Mouse (Mus musculus) G1E-ER4 (cell line): ENCODE data around the gene Tnfsf12. TPM values are rescaled to one million over a fixed set of nuclear protein-coding genes. Genes with fewer than 3 reads are reported as not detected.

ENCODE experiments used
- GATA1 ChIP-seq: IDR thresholded peaks from one replicate; pipeline ENCODE4 v1.8.0; 2012; ENCODE audit warnings: low read length, inconsistent platforms
- polyA plus RNA-seq: library from polyadenylated mRNA; stranded (reverse); fragments of >175 nt; gene quantifications from 2 replicates; pipeline ENCODE4 v1.2.3, GENCODE M21; 2012

Gene Tnfsf12
- polyA plus RNA-seq, 1 experiment: not detected

DNA sequence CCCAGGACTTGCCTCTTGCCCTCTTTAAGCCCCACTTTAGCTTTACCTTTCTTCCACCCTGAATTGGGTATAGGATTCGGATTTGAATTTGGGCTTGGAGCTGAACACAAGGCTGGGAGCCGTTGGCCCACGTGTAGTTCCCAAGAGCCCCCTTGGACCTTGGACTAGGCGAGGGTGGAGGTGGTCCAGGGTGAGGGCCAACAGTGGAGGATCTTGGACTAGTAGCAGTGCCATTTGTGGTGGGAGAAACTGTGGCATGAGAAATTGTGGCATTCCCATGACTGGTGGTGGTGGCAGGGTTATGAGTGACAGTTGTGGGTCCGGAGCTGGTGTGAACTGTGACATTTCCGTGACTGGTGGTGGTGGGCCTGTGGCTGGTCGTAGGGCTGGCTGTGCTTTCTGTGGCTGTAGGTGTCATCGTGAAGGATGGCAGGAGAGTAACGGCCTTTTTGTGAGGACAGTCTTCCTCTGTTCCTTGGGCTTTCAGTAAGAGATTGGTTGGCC lies 30.1 kb downstream of the Tnfsf12 start:
- no peak for TF ChIP-seq GATA1

DNA sequence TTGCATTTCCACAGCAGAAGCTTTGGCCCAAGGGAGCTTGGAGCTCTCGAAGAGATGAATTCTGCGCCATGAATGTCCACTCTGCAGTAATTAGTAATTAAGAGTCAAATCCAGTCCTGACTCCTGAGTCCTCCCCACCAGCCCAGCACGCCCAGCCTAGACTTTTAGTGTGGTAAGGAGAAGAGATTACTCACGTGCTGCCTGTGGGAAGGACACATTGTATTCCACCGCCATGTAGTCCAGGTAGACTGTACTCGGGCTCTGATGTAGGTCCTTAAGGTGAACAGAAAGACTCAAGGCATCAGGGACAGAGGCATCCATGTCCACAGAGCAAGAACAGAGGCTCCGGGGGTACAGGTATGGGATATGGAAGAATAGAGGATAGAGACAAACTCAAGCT lies 30.8 kb downstream of the Tnfsf12 start:
- TF ChIP-seq GATA1: no peak

DNA sequence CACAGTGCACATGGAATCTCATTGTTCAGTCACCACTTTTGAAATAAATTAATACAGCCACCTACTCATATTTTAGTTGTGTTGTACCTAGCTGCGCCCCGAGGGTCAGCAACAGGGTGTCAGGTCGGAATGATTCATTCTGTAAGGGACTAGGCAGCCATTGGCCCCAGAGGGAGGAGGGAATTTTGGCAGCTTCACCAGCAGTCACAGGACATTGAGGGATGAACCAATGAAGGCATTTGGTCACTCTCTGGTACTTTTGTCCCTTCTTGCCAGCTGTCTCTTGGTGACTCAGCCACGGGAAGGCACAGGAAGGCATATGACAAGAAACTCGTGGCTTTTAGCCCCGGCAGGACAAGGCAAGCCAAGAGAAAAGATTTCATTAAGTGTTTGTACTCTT lies 31.9 kb downstream of the Tnfsf12 start:
- no peak for TF ChIP-seq GATA1

DNA sequence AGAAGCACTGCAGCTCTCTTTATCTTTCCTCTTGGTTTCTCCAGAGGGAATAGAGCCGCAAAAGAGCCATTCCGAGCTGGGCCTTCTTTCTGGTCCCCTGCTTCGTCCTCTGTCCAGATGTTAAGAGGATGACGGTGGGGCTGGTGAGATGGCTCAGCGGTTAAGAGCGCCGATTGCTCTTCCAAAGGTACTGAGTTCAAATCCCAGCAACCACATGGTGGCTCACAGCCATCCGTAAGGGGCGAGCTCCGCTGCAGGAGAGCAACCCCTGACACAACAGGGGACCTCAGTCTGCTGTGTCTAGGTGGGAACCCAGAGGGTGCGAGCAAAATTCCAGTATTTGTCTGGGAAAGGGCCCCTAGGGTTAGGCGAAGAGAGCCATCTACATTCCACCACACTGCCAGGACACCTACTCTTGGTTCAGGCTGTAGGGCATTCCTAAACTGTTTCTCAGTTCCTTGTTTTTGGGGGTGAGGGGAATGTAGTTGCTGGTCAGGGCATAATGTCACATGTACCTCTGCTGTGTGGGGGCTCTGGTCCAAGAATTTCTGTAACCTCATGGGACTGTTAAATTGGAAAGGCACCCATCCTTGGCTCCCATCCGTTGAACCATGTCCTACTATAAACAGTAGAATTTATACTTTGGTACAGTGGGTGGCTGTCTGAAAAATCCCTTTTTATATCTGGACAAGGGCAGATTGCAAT lies 32.5 kb downstream of the Tnfsf12 start:
- no peak for TF ChIP-seq GATA1

DNA sequence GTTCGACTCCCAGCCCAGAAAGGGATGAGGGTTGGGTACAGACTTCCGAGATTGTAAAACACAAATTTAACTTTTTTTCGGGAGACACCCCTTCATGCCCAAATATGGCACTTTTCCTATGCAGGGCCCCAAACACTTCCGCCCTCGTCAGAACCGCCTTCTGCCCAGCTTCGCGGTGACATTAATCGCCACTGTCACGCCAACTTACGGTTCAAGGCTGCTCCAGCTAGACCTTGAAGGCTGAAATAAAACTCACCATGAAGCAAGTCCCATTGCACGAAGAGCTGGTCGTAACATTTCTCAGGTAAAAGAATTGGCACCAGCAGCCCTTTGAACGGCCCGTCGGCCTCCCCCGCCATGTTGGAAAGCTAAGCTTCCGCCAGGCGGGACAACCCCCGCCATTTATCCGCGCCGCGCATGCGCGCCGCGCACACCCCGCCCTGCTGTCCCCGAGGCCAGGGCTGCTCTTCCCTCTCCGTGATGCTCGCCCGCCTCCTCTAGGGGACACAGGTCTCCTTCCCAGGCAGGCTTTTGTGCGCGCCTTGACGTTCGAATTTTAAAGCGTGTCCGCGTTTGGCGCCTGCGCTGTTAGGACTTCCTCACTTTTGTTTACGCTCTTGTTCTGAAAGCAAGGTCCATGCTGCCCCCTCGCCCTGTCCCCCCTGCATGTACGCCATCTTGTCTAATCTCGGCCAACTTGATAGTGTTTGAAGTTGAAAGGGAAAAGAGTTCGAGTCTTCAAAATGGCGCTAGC lies 33.3 kb downstream of the Tnfsf12 start, which contains the start of gene Mpdu1:
Mpdu1 (minus strand) TSS at position 430 of the 754 bp plus-strand sequence.
- TF ChIP-seq GATA1: no peak

DNA sequence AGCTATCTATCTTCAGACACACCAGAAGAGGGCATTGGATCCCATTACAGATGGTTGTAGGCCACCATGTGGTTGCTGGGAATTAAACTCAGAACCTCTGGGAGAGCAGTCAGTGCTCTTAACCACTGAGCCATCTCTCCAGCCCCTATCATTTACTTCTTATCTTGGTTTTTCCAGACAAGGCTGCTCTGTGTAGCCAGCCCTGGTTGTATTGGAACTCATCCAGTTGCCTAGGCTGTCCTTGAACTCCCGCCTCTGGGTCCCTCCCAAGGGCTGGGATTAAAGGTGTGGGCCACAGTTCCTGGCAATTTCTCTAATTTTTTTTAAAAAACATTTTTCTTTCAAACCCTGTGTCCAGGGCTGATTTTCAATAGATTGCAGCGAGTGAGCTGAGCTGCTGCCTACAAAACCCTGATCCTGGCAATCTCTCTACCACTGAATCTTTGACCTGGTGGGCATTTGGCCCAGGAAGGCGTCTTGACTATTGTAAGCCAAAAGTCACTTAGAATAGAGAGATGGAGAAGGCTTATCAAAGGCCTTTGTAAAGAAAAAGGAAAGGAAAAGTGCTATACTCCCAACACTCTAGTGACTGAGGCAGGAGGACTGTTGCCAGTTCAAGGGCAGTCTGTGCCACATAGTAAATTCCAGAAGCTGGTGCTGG lies 34.3 kb downstream of the Tnfsf12 start:
- no peak for TF ChIP-seq GATA1

DNA sequence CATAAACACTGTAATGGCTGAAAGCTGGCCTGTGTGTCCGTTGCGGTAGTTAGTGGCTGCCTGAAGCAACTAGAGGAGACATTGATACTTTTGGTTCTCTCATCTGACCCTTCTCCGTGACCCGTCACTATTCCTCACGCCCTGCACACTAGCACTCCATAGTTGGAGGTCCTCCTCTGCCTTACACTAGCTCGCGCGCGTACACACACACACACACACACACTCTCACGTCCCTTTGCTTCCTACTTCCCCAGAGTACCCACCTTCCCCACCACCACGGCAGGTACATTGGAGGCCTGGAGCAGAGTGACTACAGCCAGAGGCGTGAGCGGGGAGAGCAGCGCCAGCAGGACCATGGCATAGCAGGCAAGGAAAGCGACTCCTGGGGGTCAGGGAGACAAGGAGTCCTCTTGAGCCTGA lies 38.2 kb downstream of the Tnfsf12 start:
- TF ChIP-seq GATA1: no peak

DNA sequence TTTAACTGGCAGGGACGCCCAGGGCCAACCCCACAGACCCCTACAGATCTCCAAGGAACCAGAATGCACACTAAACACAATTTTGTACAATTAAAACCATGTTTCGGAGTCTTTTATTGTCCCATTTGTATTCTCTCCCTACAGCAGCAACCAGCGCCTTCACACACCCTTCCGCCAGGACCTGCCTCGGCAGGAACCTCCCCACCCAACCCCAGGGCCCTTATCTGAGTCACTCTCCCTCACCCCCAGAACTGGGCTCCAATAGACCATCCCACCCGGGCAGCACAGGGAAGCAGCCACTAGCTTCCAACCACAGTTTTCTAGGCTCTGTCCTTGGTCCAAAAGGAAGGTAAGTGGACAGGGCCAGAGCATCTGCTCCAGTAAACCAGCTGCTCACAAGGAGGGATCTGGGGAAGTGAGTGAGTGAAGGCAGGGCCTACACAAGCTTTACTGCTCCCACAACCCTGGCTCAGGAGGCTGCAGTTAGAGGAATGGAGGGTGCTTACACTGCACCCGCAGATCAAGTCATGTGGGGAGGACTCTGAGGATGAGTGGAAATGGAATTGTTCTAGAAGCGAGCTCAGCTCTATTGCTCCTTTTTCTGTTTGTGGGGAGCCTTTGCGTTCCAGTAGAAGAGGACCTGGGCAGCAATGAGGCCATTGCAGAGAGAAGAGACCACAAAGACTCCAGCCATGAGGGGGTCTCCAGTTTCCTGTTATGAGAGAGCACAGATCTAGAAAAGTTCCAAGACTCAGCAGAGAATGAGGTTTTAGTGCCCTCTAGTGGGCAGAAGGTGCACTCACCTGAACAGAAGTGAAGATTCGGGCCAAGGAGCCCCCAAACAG lies 38.8 kb downstream of the Tnfsf12 start:
- TF ChIP-seq GATA1: no peak

DNA sequence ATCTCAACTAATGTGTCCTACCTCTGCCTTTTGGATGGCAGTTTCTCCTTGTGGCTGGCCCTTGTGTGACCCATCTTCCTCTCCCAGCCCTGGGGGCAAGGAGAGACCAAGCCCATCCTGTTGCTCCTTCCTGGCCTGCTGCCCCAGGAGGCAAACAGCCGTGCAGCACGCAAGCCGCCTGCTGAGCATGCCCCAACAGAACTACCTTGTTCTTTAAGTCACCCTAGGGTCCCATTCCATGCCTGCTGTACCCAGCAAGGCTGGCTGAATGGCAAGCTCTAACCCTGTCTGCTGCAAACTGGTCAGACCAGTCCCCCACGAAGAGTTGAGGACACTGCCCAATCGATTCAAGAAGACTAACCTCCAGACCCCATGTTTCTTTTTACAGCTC lies 39.6 kb downstream of the Tnfsf12 start:
- no peak for TF ChIP-seq GATA1

DNA sequence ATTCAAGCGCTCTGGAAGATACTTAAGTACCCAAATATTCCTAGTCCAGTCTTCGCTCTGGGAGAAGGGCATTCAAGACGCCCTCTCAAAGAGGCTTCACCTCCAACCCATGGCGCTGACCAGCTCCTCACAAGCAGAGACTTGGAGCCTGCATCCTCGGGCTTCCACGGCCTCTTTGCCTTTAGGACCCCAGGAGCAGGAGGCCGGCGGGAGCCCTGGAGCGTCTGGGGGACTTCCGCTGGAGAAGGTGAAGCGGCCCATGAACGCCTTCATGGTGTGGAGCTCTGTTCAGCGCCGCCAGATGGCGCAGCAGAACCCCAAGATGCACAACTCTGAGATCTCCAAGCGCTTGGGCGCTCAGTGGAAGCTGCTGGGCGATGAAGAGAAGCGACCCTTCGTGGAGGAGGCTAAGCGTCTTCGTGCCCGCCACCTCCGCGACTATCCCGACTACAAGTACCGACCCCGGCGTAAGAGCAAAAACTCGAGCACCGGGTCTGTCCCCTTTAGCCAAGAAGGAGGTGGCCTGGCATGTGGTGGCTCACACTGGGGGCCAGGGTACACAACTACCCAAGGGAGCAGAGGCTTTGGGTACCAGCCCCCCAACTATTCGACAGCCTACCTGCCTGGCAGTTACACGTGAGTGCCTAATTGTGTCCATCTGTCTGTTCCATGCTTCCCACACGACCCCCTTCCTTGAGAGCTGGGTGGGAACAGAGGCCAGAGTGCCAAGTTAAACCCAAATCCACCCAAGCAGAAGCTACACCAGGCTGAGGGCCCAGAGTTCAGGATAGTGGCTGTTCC lies 40.2 kb downstream of the Tnfsf12 start, which contains the start of gene Sox15:
Sox15 (plus strand) TSS at position 51 of the 801 bp plus-strand sequence.
- TF ChIP-seq GATA1: no peak

DNA sequence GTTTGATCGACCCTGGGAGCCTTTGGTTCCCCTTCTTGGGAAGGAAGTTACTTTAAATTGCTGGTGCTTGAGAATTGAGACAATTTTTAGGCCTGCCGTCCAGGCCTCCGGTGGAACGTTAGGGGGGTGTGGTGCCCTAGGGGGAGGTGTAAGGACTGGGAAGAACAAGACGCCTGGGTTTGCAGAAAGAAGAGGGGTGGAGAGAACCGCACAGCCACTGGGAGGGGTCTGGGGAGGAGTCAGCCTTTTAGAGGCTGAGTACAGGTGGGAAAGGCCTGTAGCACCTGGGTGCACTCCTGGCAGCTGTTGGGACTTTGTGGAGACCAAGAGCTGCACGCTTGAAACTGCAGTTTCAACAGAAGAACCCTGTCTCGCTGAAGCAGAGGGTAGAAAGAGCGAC lies 40.9 kb downstream of the Tnfsf12 start:
- TF ChIP-seq GATA1: no peak

DNA sequence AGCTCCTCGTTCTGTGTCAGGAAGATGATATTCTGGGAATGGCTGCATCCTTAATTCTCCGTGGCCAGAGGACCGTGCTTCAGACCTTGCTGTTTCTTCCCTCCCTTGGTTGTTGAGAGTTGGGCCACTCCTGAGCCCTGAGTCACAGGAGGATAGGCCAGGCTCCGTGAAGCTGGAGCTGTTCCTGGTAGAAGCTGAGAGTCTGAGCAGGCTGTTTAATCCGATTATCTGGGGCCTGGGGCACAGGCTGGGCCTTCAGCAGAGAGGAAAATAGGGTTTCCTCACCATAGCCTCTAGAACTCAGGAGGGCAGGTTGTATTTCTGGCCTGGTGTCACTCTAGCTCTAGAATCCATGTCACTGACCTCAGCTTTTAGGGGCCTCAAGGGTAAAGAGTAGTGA lies 42.2 kb downstream of the Tnfsf12 start:
- no peak for TF ChIP-seq GATA1

DNA sequence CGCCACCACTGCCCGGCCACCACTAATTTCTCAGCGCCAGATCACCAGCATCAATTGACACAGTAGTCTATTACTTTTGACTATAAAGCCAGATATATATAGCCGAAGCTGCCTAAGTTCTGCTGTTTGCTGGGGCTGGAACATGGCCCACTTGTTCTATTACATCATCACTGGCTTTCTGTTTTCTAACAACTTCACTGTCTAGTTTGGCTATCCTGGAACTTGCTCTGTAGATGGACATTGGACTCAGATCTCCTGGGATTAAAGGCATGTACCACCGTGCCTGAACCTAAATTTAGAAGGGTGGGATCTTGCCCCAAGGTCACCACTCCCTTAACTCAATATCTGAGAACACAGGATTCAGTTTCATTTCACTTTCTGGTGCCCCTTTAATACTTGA lies 49.8 kb downstream of the Tnfsf12 start:
- no peak for TF ChIP-seq GATA1

Other genes starting within 250 kb of the Tnfsf12 start
- 0.01 and 0.02 TPM in 2 replicates for gene Dnah2, start 146.7 kb downstream of the Tnfsf12 start, polyA plus RNA-seq
- 0.66 and 0.68 TPM in 2 replicates for gene Efnb3, start 135.6 kb downstream of the Tnfsf12 start, polyA plus RNA-seq
- 11.0 and 23.0 TPM in 2 replicates for gene Wrap53, start 115.6 kb downstream of the Tnfsf12 start, polyA plus RNA-seq
- gene Trp53, start 115.5 kb downstream of the Tnfsf12 start, polyA plus RNA-seq: 209 and 211 TPM in 2 replicates
- gene Atp1b2, start 89.9 kb downstream of the Tnfsf12 start, polyA plus RNA-seq: 69.6 and 87.4 TPM in 2 replicates
- not detected in 2 replicates for gene Shbg, start 77.9 kb downstream of the Tnfsf12 start, polyA plus RNA-seq
- not detected in 2 replicates for gene Sat2, start 73.8 kb downstream of the Tnfsf12 start, polyA plus RNA-seq
- gene Fxr2, start 62.9 kb downstream of the Tnfsf12 start, polyA plus RNA-seq: 76.6 and 104 TPM in 2 replicates
- gene Sox15, start 40.5 kb downstream of the Tnfsf12 start, polyA plus RNA-seq: 0.30 and 0.49 TPM in 2 replicates
- 24.4 and 30.0 TPM in 2 replicates for gene Mpdu1, start 33.2 kb downstream of the Tnfsf12 start, polyA plus RNA-seq
- 1.1 and 1.2 TPM in 2 replicates for gene Cd68, start 29.7 kb downstream of the Tnfsf12 start, polyA plus RNA-seq
- gene Eif4a1, start 23.4 kb downstream of the Tnfsf12 start, polyA plus RNA-seq: 326 and 403 TPM in 2 replicates
- 117 and 153 TPM in 2 replicates for gene Senp3, start 13.8 kb downstream of the Tnfsf12 start, polyA plus RNA-seq
- gene Tnfsf13, start 10.1 kb downstream of the Tnfsf12 start, polyA plus RNA-seq: not detected in 2 replicates
- gene Tnfsfm13, start 249 bp upstream of the Tnfsf12 start, polyA plus RNA-seq: not detected in 2 replicates
- 65.1 and 65.3 TPM in 2 replicates for gene Polr2a, start 62.8 kb upstream of the Tnfsf12 start, polyA plus RNA-seq
- gene Slc35g3, start 66.1 kb upstream of the Tnfsf12 start, polyA plus RNA-seq: not detected in 2 replicates
- gene Zbtb4, start 70.1 kb upstream of the Tnfsf12 start, polyA plus RNA-seq: 14.5 and 15.2 TPM in 2 replicates
- 0.03 and 0.11 TPM in 2 replicates for gene Chrnb1, start 100.1 kb upstream of the Tnfsf12 start, polyA plus RNA-seq
- 0.39 and 0.53 TPM in 2 replicates for gene Fgf11, start 106.0 kb upstream of the Tnfsf12 start, polyA plus RNA-seq
- gene Tmem102, start 109.8 kb upstream of the Tnfsf12 start, polyA plus RNA-seq: not detected in 2 replicates
- not detected in 2 replicates for gene Gm39566, start 119.4 kb upstream of the Tnfsf12 start, polyA plus RNA-seq
- gene Spem2, start 122.6 kb upstream of the Tnfsf12 start, polyA plus RNA-seq: not detected in 2 replicates
- gene Spem1, start 126.3 kb upstream of the Tnfsf12 start, polyA plus RNA-seq: not detected in 2 replicates
- 0.99 and 1.1 TPM in 2 replicates for gene Nlgn2, start 141.9 kb upstream of the Tnfsf12 start, polyA plus RNA-seq
- gene Tmem256, start 142.7 kb upstream of the Tnfsf12 start, polyA plus RNA-seq: 404 and 460 TPM in 2 replicates
- gene Plscr3, start 150.5 kb upstream of the Tnfsf12 start, polyA plus RNA-seq: 43.0 and 56.9 TPM in 2 replicates
- gene Tnk1, start 162.9 kb upstream of the Tnfsf12 start, polyA plus RNA-seq: 0.09 and 0.91 TPM in 2 replicates
- gene Tmem95, start 182.2 kb upstream of the Tnfsf12 start, polyA plus RNA-seq: not detected in 2 replicates
- 0.27 and 0.39 TPM in 2 replicates for gene Kctd11, start 185.6 kb upstream of the Tnfsf12 start, polyA plus RNA-seq
- 107 and 119 TPM in 2 replicates for gene Acap1, start 199.7 kb upstream of the Tnfsf12 start, polyA plus RNA-seq
- gene 2810408A11Rik, start 205.1 kb upstream of the Tnfsf12 start, polyA plus RNA-seq: 1.0 and 1.5 TPM in 2 replicates
- 83.2 and 85.5 TPM in 2 replicates for gene Neurl4, start 205.2 kb upstream of the Tnfsf12 start, polyA plus RNA-seq
- gene Gps2, start 218.0 kb upstream of the Tnfsf12 start, polyA plus RNA-seq: 246 and 266 TPM in 2 replicates
- gene Eif5a, start 226.1 kb upstream of the Tnfsf12 start, polyA plus RNA-seq: 3,518 and 5,018 TPM in 2 replicates
- 0.19 TPM in 1 of 2 replicates, not detected in the other for gene Ybx2, start 239.9 kb upstream of the Tnfsf12 start, polyA plus RNA-seq